Mouse (Mus musculus): ENCODE data around the gene Tsn. TPM values are rescaled to one million over a fixed set of nuclear protein-coding genes. Genes with fewer than 3 reads are reported as not detected.

Gene Tsn
- polyA plus RNA-seq, 1 experiment: 90.4 TPM

DNA sequence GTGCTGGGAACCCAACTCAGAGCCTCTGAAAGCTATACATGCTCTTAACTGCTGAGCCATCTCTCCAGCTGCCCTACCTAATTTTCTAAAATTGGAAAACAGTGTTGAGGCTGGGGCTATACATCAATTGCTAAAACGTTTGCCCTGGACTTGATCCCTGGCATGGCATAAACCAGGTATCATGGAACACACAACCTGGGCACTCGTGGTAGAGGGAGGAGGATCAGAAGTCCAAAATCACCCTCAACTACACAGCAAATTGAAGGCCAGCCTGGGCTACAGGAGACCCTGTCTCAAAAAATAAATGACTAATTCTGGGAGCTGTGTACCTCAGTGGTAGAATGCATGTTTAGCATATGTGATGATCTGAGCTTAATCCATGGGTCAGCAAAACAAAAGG, 13.8 kb downstream of the Tsn start:
- TF ChIP-seq EP300 (IDR thresholded peaks at IDR 0.05; ENCODE audit: insufficient read depth, low read depth, low read length) (no peak), POLR2A (IDR thresholded peaks at IDR 0.05; ENCODE audit: insufficient read depth, low read length) (no peak), CTCF (IDR thresholded peaks at IDR 0.05; ENCODE audit: low read depth, low read length) (no peak)
- H3K36me3 ChIP-seq (ENCODE audit: control insufficient read depth, insufficient read depth, low read length, poor library complexity, severe bottlenecking): peaks cover 54% of the 10 kb centered on the region

DNA sequence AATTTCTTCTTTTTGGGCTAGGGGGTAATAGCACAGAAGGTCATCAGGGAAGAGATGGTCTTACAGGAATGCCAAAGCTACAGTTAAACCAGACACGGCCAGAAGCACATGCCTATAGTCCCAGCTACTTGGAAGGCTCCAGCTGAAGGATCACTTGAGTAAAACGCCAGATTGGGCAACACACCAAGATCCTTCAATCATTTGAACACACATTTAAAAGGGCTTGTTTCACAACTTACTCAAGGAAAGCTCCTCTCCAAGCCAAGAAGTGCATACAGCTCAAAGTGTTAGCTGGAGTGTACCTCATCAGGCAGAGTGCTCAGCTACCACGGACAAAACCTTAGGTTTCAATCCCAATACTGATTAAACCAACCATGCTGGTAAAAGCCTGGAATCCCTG, 14.9 kb downstream of the Tsn start:
- H3K4me1 ChIP-seq (ENCODE audit: control insufficient read depth, insufficient read depth, low read length): no peaks in the 10 kb centered on the region
- no peak overlapping the region for H3K9ac ChIP-seq (ENCODE audit: low read depth, poor library complexity, severe bottlenecking)
- H3K36me3 ChIP-seq (ENCODE audit: control insufficient read depth, insufficient read depth, low read length, poor library complexity, severe bottlenecking): peaks cover 44% of the 10 kb centered on the region
- TF ChIP-seq CTCF (IDR thresholded peaks at IDR 0.05; ENCODE audit: low read depth, low read length) (no peak), POLR2A (IDR thresholded peaks at IDR 0.05; ENCODE audit: insufficient read depth, low read length) (no peak), EP300 (IDR thresholded peaks at IDR 0.05; ENCODE audit: insufficient read depth, low read depth, low read length) (no peak)
- no peak overlapping the region for H3K4me3 ChIP-seq (ENCODE audit: low read depth, low read length)
- H3K27me3 ChIP-seq (ENCODE audit: control insufficient read depth, insufficient read depth, low read length, poor library complexity, severe bottlenecking): no peaks in the 10 kb centered on the region
- H3K9me3 ChIP-seq (replicated peaks; ENCODE audit: control insufficient read depth, insufficient read depth, low read length, poor library complexity, severe bottlenecking): no peaks in the 10 kb centered on the region; the same call in 1 of the 2 replicates
- H3K27ac ChIP-seq (ENCODE audit: insufficient read depth, low read length): no peak overlapping the region

More for the DNA sequence above, 13.8 kb downstream of the Tsn start:
- Histone ChIP-seq H3K27me3 (ENCODE audit: control insufficient read depth, insufficient read depth, low read length, poor library complexity, severe bottlenecking) (no peaks in the 10 kb centered on the region), H3K4me3 (ENCODE audit: low read depth, low read length) (no peak overlapping the region), H3K9me3 (replicated peaks; ENCODE audit: control insufficient read depth, insufficient read depth, low read length, poor library complexity, severe bottlenecking) (no peaks in the 10 kb centered on the region; the same call in 1 of the 2 replicates), H3K4me1 (ENCODE audit: control insufficient read depth, insufficient read depth, low read length) (no peaks in the 10 kb centered on the region), H3K9ac (ENCODE audit: low read depth, poor library complexity, severe bottlenecking) (no peak overlapping the region), H3K27ac (ENCODE audit: insufficient read depth, low read length) (no peak overlapping the region)

DNA sequence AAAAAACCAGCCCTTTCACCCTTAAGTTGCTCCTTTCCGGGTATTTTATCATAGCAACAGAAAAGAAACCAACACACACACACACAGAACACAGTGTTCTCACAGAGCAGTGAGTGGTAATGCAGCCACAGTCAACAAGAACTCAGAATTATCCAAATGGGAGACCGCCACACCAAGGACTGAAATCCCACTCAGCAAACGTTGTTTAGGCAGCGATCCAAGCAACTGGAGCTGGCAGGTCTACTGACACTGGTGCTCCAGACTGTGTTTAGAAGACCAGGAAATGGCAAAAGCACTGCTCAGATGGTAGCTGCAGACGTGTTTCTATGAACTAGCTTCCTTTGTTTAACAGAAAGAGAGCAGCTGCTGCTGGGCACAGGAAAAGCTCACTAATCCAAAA, 16.7 kb downstream of the Tsn start:
- H3K4me1 ChIP-seq (ENCODE audit: control insufficient read depth, insufficient read depth, low read length): no peaks in the 10 kb centered on the region
- no peak overlapping the region for H3K27ac ChIP-seq (ENCODE audit: insufficient read depth, low read length)
- no peaks in the 10 kb centered on the region; the same call in 1 of the 2 replicates for H3K9me3 ChIP-seq (replicated peaks; ENCODE audit: control insufficient read depth, insufficient read depth, low read length, poor library complexity, severe bottlenecking)
- H3K36me3 ChIP-seq (ENCODE audit: control insufficient read depth, insufficient read depth, low read length, poor library complexity, severe bottlenecking): peaks cover 27% of the 10 kb centered on the region
- H3K9ac ChIP-seq (ENCODE audit: low read depth, poor library complexity, severe bottlenecking): no peak overlapping the region
- TF ChIP-seq EP300 (IDR thresholded peaks at IDR 0.05; ENCODE audit: insufficient read depth, low read depth, low read length) (no peak), POLR2A (IDR thresholded peaks at IDR 0.05; ENCODE audit: insufficient read depth, low read length) (no peak)
- H3K4me3 ChIP-seq (ENCODE audit: low read depth, low read length): no peak overlapping the region
- H3K27me3 ChIP-seq (ENCODE audit: control insufficient read depth, insufficient read depth, low read length, poor library complexity, severe bottlenecking): no peaks in the 10 kb centered on the region

DNA sequence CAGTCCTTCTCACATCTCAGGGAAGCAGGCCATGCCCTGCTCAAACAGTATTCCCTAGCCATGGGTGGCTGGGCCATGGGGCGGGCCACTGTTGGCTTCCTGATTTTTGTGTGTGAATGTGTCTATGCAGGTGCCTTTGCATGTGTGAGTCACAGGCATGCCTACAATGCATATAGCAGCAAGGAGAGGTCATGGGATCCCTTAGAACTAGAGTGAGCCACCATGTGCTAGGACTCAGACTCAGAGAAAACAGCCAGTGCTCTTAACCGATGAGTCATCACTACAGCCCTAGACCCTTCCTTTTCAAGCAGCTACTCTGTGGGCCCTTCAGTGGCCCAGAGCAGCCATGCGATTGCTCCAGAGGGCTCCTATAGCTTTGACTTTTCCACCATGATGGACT, 17.3 kb downstream of the Tsn start:
- no peak overlapping the region for H3K4me3 ChIP-seq (ENCODE audit: low read depth, low read length)
- no peaks in the 10 kb centered on the region; the same call in 1 of the 2 replicates for H3K9me3 ChIP-seq (replicated peaks; ENCODE audit: control insufficient read depth, insufficient read depth, low read length, poor library complexity, severe bottlenecking)
- H3K27ac ChIP-seq (ENCODE audit: insufficient read depth, low read length): no peak overlapping the region
- no peak overlapping the region for H3K9ac ChIP-seq (ENCODE audit: low read depth, poor library complexity, severe bottlenecking)
- no peaks in the 10 kb centered on the region for H3K27me3 ChIP-seq (ENCODE audit: control insufficient read depth, insufficient read depth, low read length, poor library complexity, severe bottlenecking)
- peaks cover 26% of the 10 kb centered on the region for H3K36me3 ChIP-seq (ENCODE audit: control insufficient read depth, insufficient read depth, low read length, poor library complexity, severe bottlenecking)
- no peaks in the 10 kb centered on the region for H3K4me1 ChIP-seq (ENCODE audit: control insufficient read depth, insufficient read depth, low read length)
- TF ChIP-seq EP300 (IDR thresholded peaks at IDR 0.05; ENCODE audit: insufficient read depth, low read depth, low read length): no peak
- TF ChIP-seq CTCF (IDR thresholded peaks at IDR 0.05; ENCODE audit: low read depth, low read length): no peak
- TF ChIP-seq POLR2A (IDR thresholded peaks at IDR 0.05; ENCODE audit: insufficient read depth, low read length): no peak

DNA sequence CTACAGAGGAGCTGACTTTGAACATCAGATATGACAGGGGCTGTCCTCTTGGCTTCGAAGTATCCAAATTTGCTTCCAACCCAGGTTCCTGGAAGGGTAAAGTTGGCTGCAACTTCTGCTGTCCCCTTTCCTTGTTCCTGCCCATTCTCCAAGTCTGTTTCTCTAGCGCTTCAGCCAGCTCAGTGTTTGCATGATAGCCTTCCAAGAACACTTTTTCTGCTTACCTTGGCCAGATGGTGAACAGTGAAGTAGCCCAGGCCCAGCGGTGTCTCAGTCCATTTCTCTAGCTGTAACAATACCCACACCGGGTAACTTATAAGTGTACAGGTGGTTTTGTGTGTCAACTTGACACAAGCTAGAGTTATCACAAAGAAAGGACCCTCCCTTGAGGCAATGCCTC, 19.2 kb downstream of the Tsn start:
- Histone ChIP-seq H3K4me1 (ENCODE audit: control insufficient read depth, insufficient read depth, low read length) (no peaks in the 10 kb centered on the region), H3K27ac (ENCODE audit: insufficient read depth, low read length) (no peak overlapping the region), H3K9ac (ENCODE audit: low read depth, poor library complexity, severe bottlenecking) (no peak overlapping the region), H3K9me3 (replicated peaks; ENCODE audit: control insufficient read depth, insufficient read depth, low read length, poor library complexity, severe bottlenecking) (no peaks in the 10 kb centered on the region), H3K36me3 (ENCODE audit: control insufficient read depth, insufficient read depth, low read length, poor library complexity, severe bottlenecking) (peaks cover 10% of the 10 kb centered on the region), H3K27me3 (ENCODE audit: control insufficient read depth, insufficient read depth, low read length, poor library complexity, severe bottlenecking) (no peaks in the 10 kb centered on the region), H3K4me3 (ENCODE audit: low read depth, low read length) (no peak overlapping the region)
- TF ChIP-seq POLR2A (IDR thresholded peaks at IDR 0.05; ENCODE audit: insufficient read depth, low read length): no peak
- no peak for TF ChIP-seq EP300 (IDR thresholded peaks at IDR 0.05; ENCODE audit: insufficient read depth, low read depth, low read length)
- TF ChIP-seq CTCF (IDR thresholded peaks at IDR 0.05; ENCODE audit: low read depth, low read length): no peak

DNA sequence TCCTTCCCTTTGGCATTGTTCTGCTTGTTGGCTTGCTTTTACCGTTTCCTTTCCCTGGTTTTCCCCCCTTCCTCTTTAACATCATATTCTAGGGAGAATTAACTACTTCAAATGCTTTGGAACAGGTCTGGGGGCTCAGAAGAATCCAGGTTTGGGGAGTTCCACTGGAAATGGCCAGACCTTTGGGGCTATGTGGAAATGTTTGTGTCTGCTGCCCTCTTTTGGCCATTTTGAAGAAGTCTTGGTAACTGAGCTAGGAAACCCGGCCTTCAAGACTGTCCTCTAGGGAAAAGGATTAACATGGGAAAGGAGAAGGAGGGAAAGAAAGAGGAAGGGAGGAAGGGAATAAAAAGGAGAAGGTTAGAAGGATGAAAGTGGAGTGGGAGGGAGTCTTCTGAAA, 36.4 kb downstream of the Tsn start:
- Histone ChIP-seq H3K36me3 (ENCODE audit: control insufficient read depth, insufficient read depth, low read length, poor library complexity, severe bottlenecking) (no peaks in the 10 kb centered on the region), H3K27ac (ENCODE audit: insufficient read depth, low read length) (no peak overlapping the region), H3K9ac (ENCODE audit: low read depth, poor library complexity, severe bottlenecking) (no peak overlapping the region), H3K4me1 (ENCODE audit: control insufficient read depth, insufficient read depth, low read length) (peaks cover 1% of the 10 kb centered on the region), H3K9me3 (replicated peaks; ENCODE audit: control insufficient read depth, insufficient read depth, low read length, poor library complexity, severe bottlenecking) (no peaks in the 10 kb centered on the region), H3K27me3 (ENCODE audit: control insufficient read depth, insufficient read depth, low read length, poor library complexity, severe bottlenecking) (no peaks in the 10 kb centered on the region), H3K4me3 (ENCODE audit: low read depth, low read length) (no peak overlapping the region)
- TF ChIP-seq CTCF (IDR thresholded peaks at IDR 0.05; ENCODE audit: low read depth, low read length): peak; percentile 25
- TF ChIP-seq POLR2A (IDR thresholded peaks at IDR 0.05; ENCODE audit: insufficient read depth, low read length): no peak
- TF ChIP-seq EP300 (IDR thresholded peaks at IDR 0.05; ENCODE audit: insufficient read depth, low read depth, low read length): no peak

Measured in ES-Bruce4 (cell line).